Mouse (Mus musculus): ENCODE measurements at regions not wholly inside any gene's neighbourhood (a gene's known extent, or its start where the extent isn't known, plus 50 kb on each side); places are given as distances from the start of the nearest gene placed in this dataset.

DNA sequence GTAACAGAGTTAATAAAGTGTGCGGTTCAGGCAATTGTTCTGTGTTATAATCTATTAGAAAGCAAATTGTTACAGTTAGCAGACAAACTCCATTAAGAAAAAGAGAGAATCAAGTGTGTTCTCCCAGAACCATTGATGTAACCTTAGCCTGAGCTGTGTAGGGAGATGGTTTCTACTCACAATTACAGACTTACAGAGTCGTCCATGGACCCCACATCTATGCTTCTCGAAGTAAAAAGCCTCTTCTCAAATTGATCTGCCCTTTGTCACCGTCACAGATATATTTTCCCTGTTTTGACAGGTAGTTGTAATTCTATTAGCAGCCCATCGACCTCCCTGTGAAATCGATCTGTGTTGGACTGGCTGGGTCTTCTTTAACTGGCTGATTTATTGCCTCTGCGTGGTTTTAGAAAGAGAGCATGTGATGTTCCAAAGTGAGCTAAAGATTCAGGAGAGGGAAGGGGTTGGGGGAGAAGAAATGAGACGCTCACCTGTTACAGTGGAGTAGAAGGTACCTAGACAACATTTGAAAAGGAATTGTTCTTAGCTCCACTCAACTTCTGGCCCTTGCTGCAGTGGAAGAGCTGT lies 54.7 kb upstream of the Map3k7 start:
- TF ChIP-seq CTCF (IDR thresholded peaks at IDR 0.05; ENCODE audit: low read depth) (no peak), EP300 (IDR thresholded peaks at IDR 0.05; ENCODE audit: low read depth) (no peak)

Data from liver, postnatal 0 days (tissue).